Mouse (Mus musculus) liver, postnatal 0 days (tissue): ENCODE measurements at regions not wholly inside any gene's neighbourhood (a gene's known extent, or its start where the extent isn't known, plus 50 kb on each side); places are given as distances from the start of the nearest gene placed in this dataset.

Experiments
- CTCF ChIP-seq: sonication (generic); IDR thresholded peaks from 2 replicates; pipeline ENCODE4 v1.5.1; 2016; ENCODE audit warnings: antibody characterized with exemption, low read depth
- EP300 ChIP-seq: IDR thresholded peaks from 2 replicates; pipeline ENCODE4 v1.6.1; 2016; ENCODE audit warnings: antibody characterized with exemption, low read depth, mild to moderate bottlenecking

DNA sequence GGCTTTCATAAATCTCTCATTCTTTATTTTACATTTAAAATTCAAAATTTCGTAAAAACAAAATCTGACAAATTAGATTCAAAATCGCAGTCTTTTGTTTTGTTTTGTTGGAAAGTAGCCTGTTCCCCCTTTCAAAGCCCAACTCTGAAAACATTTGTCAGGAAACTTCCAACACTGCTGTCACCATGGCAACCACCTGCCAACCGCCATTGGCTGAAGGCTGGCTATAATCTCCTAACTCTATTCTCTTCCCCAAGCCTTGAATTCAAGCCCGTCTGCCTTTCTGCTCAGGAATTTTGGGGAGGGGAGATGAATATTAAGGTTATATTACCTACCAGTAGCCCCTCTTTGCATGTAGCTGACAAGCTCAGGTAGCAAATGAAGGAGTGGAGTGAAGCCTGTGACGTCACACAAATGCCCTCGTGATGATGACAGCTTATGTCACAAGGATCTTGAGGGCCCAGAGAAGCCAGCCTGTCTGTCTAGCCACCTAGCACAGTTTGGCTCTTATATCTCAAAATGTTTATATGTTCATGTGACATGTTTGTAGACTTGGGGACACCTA is 82.0 kb upstream of the Sox2 start:
- no peak for TF ChIP-seq CTCF
- no peak for TF ChIP-seq EP300
